Mouse (Mus musculus) embryonic facial prominence, embryonic 13.5 days (tissue): ENCODE results near the gene Usp16. TPM values are rescaled to one million over a fixed set of nuclear protein-coding genes. Genes with fewer than 3 reads are reported as not detected.

Source experiments
- ATAC-seq: fragments of 200-750 bp; cut with Nextera tagmentation; 2 replicates; pipeline ENCODE4 v1.8.0; 2017; ENCODE audit warnings: low read depth; ENCODE audit not compliant: insufficient number of reproducible peaks, insufficient read depth, low FRiP score, low TSS enrichment
- H3K27ac ChIP-seq: fragments of 300-500 bp; sonication (generic); 2 replicates; pipeline ENCODE4 v1.5.1; 2015; ENCODE audit warnings: moderate library complexity, mild to moderate bottlenecking, inconsistent platforms
- H3K27me3 ChIP-seq: fragments of 300-500 bp; sonication (generic); 2 replicates; pipeline ENCODE4 v1.6.1; 2015; ENCODE audit warnings: mild to moderate bottlenecking, inconsistent platforms
- H3K36me3 ChIP-seq: fragments of 300-500 bp; sonication (generic); 2 replicates; pipeline ENCODE4 v1.6.1; 2015; ENCODE audit warnings: mild to moderate bottlenecking, inconsistent platforms
- H3K4me1 ChIP-seq: fragments of 300-500 bp; sonication (generic); 2 replicates; pipeline ENCODE4 v1.6.1; 2015; ENCODE audit warnings: inconsistent platforms
- H3K4me2 ChIP-seq: fragments of 300-500 bp; sonication (generic); 2 replicates; pipeline ENCODE4 v1.6.1; 2015; ENCODE audit warnings: moderate library complexity, mild to moderate bottlenecking, inconsistent platforms
- H3K4me3 ChIP-seq: fragments of 300-500 bp; sonication (generic); 2 replicates; pipeline ENCODE4 v1.5.1; 2015; ENCODE audit warnings: mild to moderate bottlenecking, inconsistent platforms
- H3K9ac ChIP-seq: fragments of 300-500 bp; sonication (generic); 2 replicates; pipeline ENCODE4 v1.6.1; 2015; ENCODE audit warnings: mild to moderate bottlenecking, inconsistent platforms
- H3K9me3 ChIP-seq: fragments of 300-500 bp; sonication (generic); 2 replicates; pipeline ENCODE4 v1.6.1; 2016; ENCODE audit warnings: inconsistent platforms
- WGBS: fragments of 180-500 bp; shearing (Covaris S2); methylation state at CpG from one replicate; pipeline ENCODE4 v1.1.7; 2015; ENCODE audit warnings: mixed read lengths; 5-methylcytosine and 5-hydroxymethylcytosine counted together
- polyA plus RNA-seq: library from polyadenylated mRNA; unstranded; fragments of >200 nt; fragmentation: Nextera tagmentation; extraction: Ambion mirVana; gene quantifications from 2 replicates; pipeline ENCODE4 v1.2.1, GENCODE M21; 2015

Usp16 gene
- 55.4 and 57.1 TPM in 2 replicates for polyA plus RNA-seq

GRCm38 (mm10) chr16:87454419-87455179 lies at the start of gene Usp16:
Usp16 (plus strand) TSS chr16:87454703.
- no peaks in the 10 kb centered on the region for H3K27me3 ChIP-seq
- H3K36me3 ChIP-seq: no peaks in the 10 kb centered on the region
- ATAC-seq: peak; percentile 97
- peak within 1 kb of the TSS; percentile 73 for H3K27ac ChIP-seq
- peak within 1 kb of the TSS; percentile 83 for H3K4me2 ChIP-seq
- H3K4me3 ChIP-seq: peak within 1 kb of the TSS; percentile 94
- 8% methylated on average over 45 of the region's 45 CpGs for WGBS
- peak within 1 kb of the TSS; percentile 91 for H3K9ac ChIP-seq
- H3K9me3 ChIP-seq: no peaks in the 10 kb centered on the region
- H3K4me1 ChIP-seq: peaks cover 8% of the 10 kb centered on the region

GRCm38 (mm10) chr16:87405001-87405400 lies 49.5 kb upstream of the Usp16 start:
- WGBS: 85% methylated on average over 3 of the region's 3 CpGs
- ATAC-seq: no peak
- H3K36me3 ChIP-seq: peaks cover 82% of the 10 kb centered on the region
- no peaks in the 10 kb centered on the region for H3K27me3 ChIP-seq
- no peak overlapping the region for H3K27ac ChIP-seq
- H3K9ac ChIP-seq: no peak overlapping the region
- no peaks in the 10 kb centered on the region for H3K4me1 ChIP-seq
- H3K4me2 ChIP-seq: no peak overlapping the region
- no peaks in the 10 kb centered on the region for H3K9me3 ChIP-seq
- H3K4me3 ChIP-seq: no peak overlapping the region

- Histone ChIP-seq H3K4me1 (no peaks in the 10 kb centered on the region), H3K4me2 (no peak overlapping the region), H3K27me3 (no peaks in the 10 kb centered on the region), H3K36me3 (peaks cover 94% of the 10 kb centered on the region), H3K4me3 (no peak overlapping the region), H3K9ac (no peak overlapping the region), H3K9me3 (0 out of 2 replicates have a peak, but pooled peaks cover 7% of the 10 kb centered on the region), H3K27ac (no peak overlapping the region)
- 96% methylated on average over 8 of the region's 8 CpGs for WGBS
- no peak for ATAC-seq
Observed at GRCm38 (mm10) chr16:87420662-87421061, 33.8 kb upstream of the Usp16 start.

- Histone ChIP-seq H3K27ac (no peak overlapping the region), H3K9ac (no peak overlapping the region), H3K4me2 (no peak overlapping the region), H3K4me1 (peaks cover 5% of the 10 kb centered on the region), H3K4me3 (no peak overlapping the region), H3K9me3 (no peaks in the 10 kb centered on the region), H3K27me3 (no peaks in the 10 kb centered on the region), H3K36me3 (peaks cover 41% of the 10 kb centered on the region)
- no peak for ATAC-seq
- WGBS: 96% methylated on average over 8 of the region's 8 CpGs
Observed at GRCm38 (mm10) chr16:87427516-87427915, 27.0 kb upstream of the Usp16 start.

- Histone ChIP-seq H3K27ac (no peak within 1 kb of the TSS), H3K4me1 (peaks cover 5% of the 10 kb centered on the region), H3K9me3 (no peaks in the 10 kb centered on the region), H3K27me3 (no peaks in the 10 kb centered on the region), H3K9ac (peak within 1 kb of the TSS; percentile 90), H3K4me3 (peak within 1 kb of the TSS; percentile 83), H3K36me3 (no peaks in the 10 kb centered on the region; the same call in 1 of the 2 replicates), H3K4me2 (peak within 1 kb of the TSS; percentile 77)
- ATAC-seq: peak; percentile 98
- WGBS: under 1% methylated on average over 56 of the region's 56 CpGs
Observed at GRCm38 (mm10) chr16:87432033-87432814, 22.3 kb upstream of the Usp16 start, which contains the start of gene Ltn1. Ltn1 (minus strand) TSS chr16:87432612.

GRCm38 (mm10) chr16:87434266-87434665 lies 20.2 kb upstream of the Usp16 start:
- Histone ChIP-seq H3K36me3 (no peaks in the 10 kb centered on the region; the same call in 1 of the 2 replicates), H3K27me3 (no peaks in the 10 kb centered on the region)

GRCm38 (mm10) chr16:87434946-87435345 lies 19.6 kb upstream of the Usp16 start:
- WGBS: 78% methylated on average over 6 of the region's 6 CpGs

More at GRCm38 (mm10) chr16:87434266-87434665, 20.2 kb upstream of the Usp16 start:
- ATAC-seq: no peak
- 94% methylated on average over 7 of the region's 7 CpGs for WGBS
- H3K9ac ChIP-seq: no peak overlapping the region
- H3K4me3 ChIP-seq: no peak overlapping the region
- no peak overlapping the region for H3K27ac ChIP-seq
- H3K4me2 ChIP-seq: no peak overlapping the region
- H3K9me3 ChIP-seq: no peaks in the 10 kb centered on the region
- peaks cover 5% of the 10 kb centered on the region for H3K4me1 ChIP-seq

GRCm38 (mm10) chr16:87435411-87436205 lies 18.9 kb upstream of the Usp16 start:
- Histone ChIP-seq H3K27ac (no peak overlapping the region), H3K36me3 (no peaks in the 10 kb centered on the region; the same call in 1 of the 2 replicates), H3K4me3 (no peak overlapping the region), H3K4me2 (no peak overlapping the region), H3K27me3 (no peaks in the 10 kb centered on the region), H3K9ac (no peak overlapping the region), H3K9me3 (no peaks in the 10 kb centered on the region), H3K4me1 (peaks cover 10% of the 10 kb centered on the region)
- ATAC-seq: no peak
- 82% methylated on average over 13 of the region's 13 CpGs for WGBS

More at GRCm38 (mm10) chr16:87434946-87435345, 19.6 kb upstream of the Usp16 start:
- Histone ChIP-seq H3K9ac (no peak overlapping the region), H3K4me2 (no peak overlapping the region), H3K4me1 (peaks cover 10% of the 10 kb centered on the region), H3K4me3 (no peak overlapping the region), H3K36me3 (no peaks in the 10 kb centered on the region; the same call in 1 of the 2 replicates), H3K9me3 (no peaks in the 10 kb centered on the region), H3K27ac (no peak overlapping the region), H3K27me3 (no peaks in the 10 kb centered on the region)
- ATAC-seq: no peak

- Histone ChIP-seq H3K27me3 (no peaks in the 10 kb centered on the region), H3K4me1 (peaks cover 17% of the 10 kb centered on the region), H3K36me3 (no peaks in the 10 kb centered on the region; the same call in 1 of the 2 replicates), H3K9me3 (no peaks in the 10 kb centered on the region), H3K4me3 (no peak overlapping the region), H3K9ac (no peak overlapping the region), H3K27ac (no peak overlapping the region), H3K4me2 (no peak overlapping the region)
- WGBS: 93% methylated on average over 21 of the region's 21 CpGs
- ATAC-seq: no peak
Observed at GRCm38 (mm10) chr16:87437096-87437495, 17.4 kb upstream of the Usp16 start.

GRCm38 (mm10) chr16:87438697-87439096 lies 15.8 kb upstream of the Usp16 start:
- Histone ChIP-seq H3K4me1 (peaks cover 17% of the 10 kb centered on the region), H3K27me3 (no peaks in the 10 kb centered on the region), H3K9me3 (no peaks in the 10 kb centered on the region), H3K4me3 (no peak overlapping the region), H3K27ac (no peak overlapping the region), H3K9ac (no peak overlapping the region), H3K36me3 (no peaks in the 10 kb centered on the region; the same call in 1 of the 2 replicates), H3K4me2 (no peak overlapping the region)
- WGBS: 93% methylated on average over 8 of the region's 8 CpGs
- ATAC-seq: no peak

GRCm38 (mm10) chr16:87440184-87440686 lies 14.3 kb upstream of the Usp16 start, which contains the start of gene Rwdd2b:
Rwdd2b (minus strand) TSS chr16:87440573.
- Histone ChIP-seq H3K4me3 (peak within 1 kb of the TSS; percentile 71), H3K4me2 (peak within 1 kb of the TSS; percentile 87), H3K27me3 (no peaks in the 10 kb centered on the region), H3K4me1 (peaks cover 17% of the 10 kb centered on the region), H3K27ac (peak within 1 kb of the TSS; percentile 91), H3K9me3 (no peaks in the 10 kb centered on the region), H3K36me3 (no peaks in the 10 kb centered on the region; the same call in 1 of the 2 replicates), H3K9ac (peak within 1 kb of the TSS; percentile 89)
- ATAC-seq: peak; percentile 92
- WGBS: under 1% methylated on average over 38 of the region's 38 CpGs
